Mouse (Mus musculus): Measurements from ENCODE around the gene Auts2. TPM values are rescaled to one million over a fixed set of nuclear protein-coding genes. Genes with fewer than 3 reads are reported as not detected.

Auts2 gene
- polyA plus RNA-seq, 1 experiment = 9.2 TPM

DNA sequence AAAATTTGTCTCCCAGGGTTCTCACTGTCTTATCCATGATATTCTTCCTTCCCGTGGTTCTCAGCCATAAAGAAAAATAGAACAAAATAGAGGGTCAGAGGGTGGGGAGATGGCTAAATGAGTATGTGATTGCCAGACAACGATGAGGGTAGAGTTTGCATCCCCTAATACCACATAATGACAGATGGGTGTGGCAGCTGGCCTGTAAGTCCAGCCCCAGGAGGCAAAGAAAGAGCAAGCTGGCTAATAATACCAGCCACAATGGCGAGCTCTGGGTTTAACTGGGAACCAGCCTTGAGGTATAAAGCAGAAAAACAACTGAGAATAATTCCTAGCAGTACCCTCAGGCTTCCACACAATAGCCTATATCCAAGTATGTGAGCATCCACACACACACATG is 1029.4 kb downstream of the Auts2 start:
- H3K36me3 ChIP-seq (ENCODE audit: control insufficient read depth, insufficient read depth, low read length) = no peaks in the 10 kb centered on the region
- no peak overlapping the region for H3K4me3 ChIP-seq (ENCODE audit: insufficient read depth, low read depth, low read length)
- TF ChIP-seq CTCF (conservative IDR thresholded peaks at IDR 0.05; ENCODE audit: insufficient read depth, insufficient read length, low read depth, low read length) (no peak), POLR2A (IDR thresholded peaks at IDR 0.05; ENCODE audit: low read depth, low read length) (no peak)
- H3K27me3 ChIP-seq (replicated peaks; ENCODE audit: control insufficient read depth, insufficient read depth, low read length) = no peaks in the 10 kb centered on the region
- WGBS = 75% methylated on average over 3 of the region's 3 CpGs
- H3K4me1 ChIP-seq (ENCODE audit: control insufficient read depth, insufficient read depth, low read length) = no peaks in the 10 kb centered on the region; the same call in 1 of the 2 replicates
- no peak overlapping the region for H3K27ac ChIP-seq (ENCODE audit: insufficient read depth, low read depth, low read length)
- no peak for DNase-seq

DNA sequence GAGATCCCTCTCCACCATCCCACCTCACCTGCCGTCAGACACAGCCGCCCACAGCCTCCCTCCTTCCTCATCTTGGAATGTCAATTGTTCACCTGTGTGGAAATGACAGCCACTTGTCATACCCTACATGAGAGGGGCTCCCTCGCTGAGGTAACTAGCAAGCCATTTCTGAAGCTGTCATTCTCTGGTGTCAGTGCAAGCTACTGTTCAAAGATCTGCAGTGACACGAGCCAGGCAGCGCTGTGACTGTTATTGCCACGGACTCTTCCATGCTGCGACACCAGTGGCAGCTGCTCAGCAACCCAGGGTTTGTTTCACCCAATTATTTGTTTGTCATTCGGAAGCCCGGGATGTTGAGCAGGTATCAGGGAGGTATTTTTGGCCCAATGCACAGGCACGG is 1030.5 kb downstream of the Auts2 start:
- WGBS = 96% methylated on average over 10 of the region's 10 CpGs
- TF ChIP-seq POLR2A (IDR thresholded peaks at IDR 0.05; ENCODE audit: low read depth, low read length) (no peak), CTCF (conservative IDR thresholded peaks at IDR 0.05; ENCODE audit: insufficient read depth, insufficient read length, low read depth, low read length) (no peak)
- Histone ChIP-seq H3K4me3 (ENCODE audit: insufficient read depth, low read depth, low read length) (no peak overlapping the region), H3K27me3 (replicated peaks; ENCODE audit: control insufficient read depth, insufficient read depth, low read length) (no peaks in the 10 kb centered on the region), H3K4me1 (ENCODE audit: control insufficient read depth, insufficient read depth, low read length) (no peaks in the 10 kb centered on the region; the same call in 1 of the 2 replicates), H3K27ac (ENCODE audit: insufficient read depth, low read depth, low read length) (no peak overlapping the region), H3K36me3 (ENCODE audit: control insufficient read depth, insufficient read depth, low read length) (no peaks in the 10 kb centered on the region)
- DNase-seq = no peak

DNA sequence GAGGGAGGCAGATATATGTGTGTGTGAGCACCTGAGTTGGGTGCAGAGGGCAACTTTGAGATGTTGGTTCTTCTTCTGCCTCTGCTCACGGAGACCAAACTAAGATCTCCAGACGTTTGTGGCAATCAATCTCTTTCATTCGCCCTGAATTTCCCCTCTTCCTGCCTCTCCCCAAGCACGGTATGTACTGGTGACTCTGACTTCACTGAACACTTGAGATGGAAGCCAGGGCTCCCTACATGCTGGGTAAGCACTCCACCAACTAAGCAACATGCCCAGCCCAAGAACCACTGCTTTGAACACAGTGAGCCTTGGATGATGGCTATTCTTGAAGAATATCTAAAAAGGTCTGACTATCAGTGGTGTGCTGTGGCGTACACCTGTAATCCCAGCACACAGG is 1032.5 kb downstream of the Auts2 start:
- TF ChIP-seq POLR2A (IDR thresholded peaks at IDR 0.05; ENCODE audit: low read depth, low read length) = no peak
- no peak for TF ChIP-seq CTCF (conservative IDR thresholded peaks at IDR 0.05; ENCODE audit: insufficient read depth, insufficient read length, low read depth, low read length)
- Histone ChIP-seq H3K4me3 (ENCODE audit: insufficient read depth, low read depth, low read length) (no peak overlapping the region), H3K27me3 (replicated peaks; ENCODE audit: control insufficient read depth, insufficient read depth, low read length) (no peaks in the 10 kb centered on the region), H3K27ac (ENCODE audit: insufficient read depth, low read depth, low read length) (no peak overlapping the region), H3K36me3 (ENCODE audit: control insufficient read depth, insufficient read depth, low read length) (no peaks in the 10 kb centered on the region), H3K4me1 (ENCODE audit: control insufficient read depth, insufficient read depth, low read length) (no peaks in the 10 kb centered on the region)
- no peak for DNase-seq
- WGBS = 56% methylated on average over 5 of the region's 5 CpGs

DNA sequence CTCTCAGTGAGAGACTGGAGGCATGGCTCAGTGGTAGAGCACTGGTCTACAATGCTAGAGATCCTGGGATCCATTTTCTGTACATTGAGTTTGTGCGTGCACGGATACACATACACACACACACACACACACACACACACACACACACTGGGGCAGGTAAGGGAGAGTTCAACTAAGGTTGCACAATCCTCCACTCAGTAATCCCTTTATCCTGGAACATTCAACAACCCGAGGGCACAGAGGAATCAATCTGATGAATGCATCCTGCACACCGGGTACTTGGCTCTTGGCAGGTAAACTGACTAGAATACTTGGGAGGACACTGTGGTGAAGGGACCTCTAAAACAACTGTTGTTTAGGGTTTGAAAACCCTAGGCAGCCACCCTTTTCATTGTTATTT is 1033.8 kb downstream of the Auts2 start:
- H3K27me3 ChIP-seq (replicated peaks; ENCODE audit: control insufficient read depth, insufficient read depth, low read length) = no peaks in the 10 kb centered on the region
- H3K4me1 ChIP-seq (ENCODE audit: control insufficient read depth, insufficient read depth, low read length) = no peaks in the 10 kb centered on the region
- H3K36me3 ChIP-seq (ENCODE audit: control insufficient read depth, insufficient read depth, low read length) = no peaks in the 10 kb centered on the region
- TF ChIP-seq POLR2A (IDR thresholded peaks at IDR 0.05; ENCODE audit: low read depth, low read length) (no peak), CTCF (conservative IDR thresholded peaks at IDR 0.05; ENCODE audit: insufficient read depth, insufficient read length, low read depth, low read length) (no peak)
- no peak overlapping the region for H3K27ac ChIP-seq (ENCODE audit: insufficient read depth, low read depth, low read length)
- WGBS = 88% methylated on average over 4 of the region's 4 CpGs
- no peak for DNase-seq
- H3K4me3 ChIP-seq (ENCODE audit: insufficient read depth, low read depth, low read length) = no peak overlapping the region

DNA sequence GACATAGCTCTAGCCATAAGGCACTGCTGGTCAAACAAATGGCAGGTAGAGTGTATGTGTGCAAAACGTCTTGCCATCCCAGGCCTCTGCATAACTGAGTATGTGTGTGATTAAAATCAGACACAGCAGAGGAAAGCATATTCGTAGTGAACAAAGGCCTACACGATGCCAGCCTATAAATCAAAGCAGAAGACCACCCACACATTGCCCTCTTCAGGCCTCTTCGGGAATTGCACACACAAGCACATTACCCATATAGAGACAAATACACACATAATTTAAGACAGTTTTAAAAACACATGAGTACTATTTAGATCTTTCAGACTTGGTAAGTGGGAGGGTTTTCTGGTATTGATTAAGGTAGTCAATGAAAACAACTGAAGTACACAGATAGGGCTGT is 1044.3 kb downstream of the Auts2 start:
- Histone ChIP-seq H3K27me3 (replicated peaks; ENCODE audit: control insufficient read depth, insufficient read depth, low read length) (no peaks in the 10 kb centered on the region), H3K4me3 (ENCODE audit: insufficient read depth, low read depth, low read length) (no peak overlapping the region), H3K36me3 (ENCODE audit: control insufficient read depth, insufficient read depth, low read length) (no peaks in the 10 kb centered on the region), H3K27ac (ENCODE audit: insufficient read depth, low read depth, low read length) (no peak overlapping the region), H3K4me1 (ENCODE audit: control insufficient read depth, insufficient read depth, low read length) (no peaks in the 10 kb centered on the region)
- no peak for DNase-seq
- WGBS = 91% methylated on average over 4 of the region's 4 CpGs
- TF ChIP-seq POLR2A (IDR thresholded peaks at IDR 0.05; ENCODE audit: low read depth, low read length) (no peak), CTCF (conservative IDR thresholded peaks at IDR 0.05; ENCODE audit: insufficient read depth, insufficient read length, low read depth, low read length) (no peak)

DNA sequence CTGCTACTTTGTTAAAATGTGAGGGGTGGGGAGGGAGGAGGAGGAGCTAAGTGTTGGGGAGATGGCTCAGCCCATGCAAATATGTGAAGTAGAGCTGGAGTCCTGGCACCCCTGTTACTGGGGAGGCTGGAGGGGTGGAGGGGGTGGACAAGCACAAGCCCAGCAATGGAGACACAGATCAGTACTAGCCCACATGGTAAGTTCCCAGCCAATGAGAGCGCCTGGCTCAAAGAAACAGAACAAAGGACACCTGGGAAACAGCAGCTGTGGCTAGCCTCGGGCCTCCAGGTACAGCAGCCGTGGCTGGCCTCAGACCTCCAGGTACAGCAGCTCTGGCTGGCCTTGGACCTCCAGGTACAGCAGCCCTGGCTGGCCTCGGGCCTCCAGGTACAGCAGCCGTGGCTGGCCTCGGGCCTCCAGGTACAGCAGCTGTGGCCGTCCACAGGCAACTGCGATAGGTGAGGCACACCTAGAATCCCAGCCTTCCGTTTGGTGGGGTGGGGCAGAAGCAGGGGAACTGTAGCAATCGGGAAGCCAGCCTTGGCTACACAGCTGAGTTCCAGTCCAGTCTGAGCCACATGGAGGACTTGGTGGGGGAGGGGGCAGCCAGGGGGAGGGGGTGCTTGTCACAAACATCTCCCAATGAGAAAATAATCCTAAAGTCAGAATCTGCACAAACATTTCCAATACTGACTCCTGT is 1046.5 kb downstream of the Auts2 start:
- Histone ChIP-seq H3K27me3 (replicated peaks; ENCODE audit: control insufficient read depth, insufficient read depth, low read length) (no peaks in the 10 kb centered on the region), H3K36me3 (ENCODE audit: control insufficient read depth, insufficient read depth, low read length) (no peaks in the 10 kb centered on the region), H3K4me3 (ENCODE audit: insufficient read depth, low read depth, low read length) (no peak overlapping the region), H3K4me1 (ENCODE audit: control insufficient read depth, insufficient read depth, low read length) (no peaks in the 10 kb centered on the region), H3K27ac (ENCODE audit: insufficient read depth, low read depth, low read length) (no peak overlapping the region)
- no peak for DNase-seq
- TF ChIP-seq CTCF (conservative IDR thresholded peaks at IDR 0.05; ENCODE audit: insufficient read depth, insufficient read length, low read depth, low read length) = no peak
- no peak for TF ChIP-seq POLR2A (IDR thresholded peaks at IDR 0.05; ENCODE audit: low read depth, low read length)
- WGBS = 96% methylated on average over 10 of the region's 10 CpGs

DNA sequence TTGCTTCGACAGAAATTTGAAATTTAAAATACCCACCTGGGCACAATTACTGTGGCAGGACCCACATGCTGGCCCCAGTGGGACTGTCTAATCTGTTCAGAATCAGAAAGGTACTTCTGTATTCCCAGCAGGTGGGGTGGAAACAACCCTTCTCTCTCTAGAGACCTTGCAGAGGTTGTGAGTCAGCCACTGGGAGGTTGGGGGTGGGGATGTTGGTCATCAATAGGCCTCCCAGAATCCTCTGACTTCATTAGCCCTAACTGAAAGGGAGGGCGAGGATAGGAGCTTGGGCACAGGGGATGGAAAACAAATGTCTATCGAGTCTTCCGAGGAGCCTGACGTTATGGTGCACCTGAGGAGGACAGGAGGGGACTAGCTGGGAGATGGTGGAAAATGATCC is 1048.6 kb downstream of the Auts2 start:
- H3K4me1 ChIP-seq (ENCODE audit: control insufficient read depth, insufficient read depth, low read length) = no peaks in the 10 kb centered on the region
- no peak overlapping the region for H3K4me3 ChIP-seq (ENCODE audit: insufficient read depth, low read depth, low read length)
- no peaks in the 10 kb centered on the region for H3K36me3 ChIP-seq (ENCODE audit: control insufficient read depth, insufficient read depth, low read length)
- TF ChIP-seq CTCF (conservative IDR thresholded peaks at IDR 0.05; ENCODE audit: insufficient read depth, insufficient read length, low read depth, low read length) (no peak), POLR2A (IDR thresholded peaks at IDR 0.05; ENCODE audit: low read depth, low read length) (no peak)
- WGBS = 91% methylated on average over 5 of the region's 5 CpGs
- no peak for DNase-seq
- H3K27ac ChIP-seq (ENCODE audit: insufficient read depth, low read depth, low read length) = no peak overlapping the region
- H3K27me3 ChIP-seq (replicated peaks; ENCODE audit: control insufficient read depth, insufficient read depth, low read length) = no peaks in the 10 kb centered on the region

Measured in kidney, adult 2 months (tissue).